Mouse (Mus musculus) embryonic facial prominence, embryonic 12.5 days (tissue): ENCODE results near the gene Oas1f. TPM values are rescaled to one million over a fixed set of nuclear protein-coding genes. Genes with fewer than 3 reads are reported as not detected.
"Not testable (repeated sequence)": the region's sequence is repeated elsewhere in the genome, so short reads cannot be mapped to it uniquely, and the experiment has no call there.

ENCODE experiments used
- ATAC-seq: fragments of 200-750 bp; cut with Nextera tagmentation; 2 replicates; pipeline ENCODE4 v1.8.0; 2017; ENCODE audit not compliant: insufficient number of reproducible peaks, insufficient read depth, low FRiP score, low TSS enrichment
- H3K27ac ChIP-seq: fragments of 300-500 bp; sonication (generic); 2 replicates; pipeline ENCODE4 v1.5.1; 2016; ENCODE audit warnings: mild to moderate bottlenecking
- H3K27me3 ChIP-seq: fragments of 300-500 bp; sonication (generic); 2 replicates; pipeline ENCODE4 v1.6.1; 2016; ENCODE audit warnings: mild to moderate bottlenecking, moderate library complexity
- H3K36me3 ChIP-seq: fragments of 300-500 bp; sonication (generic); 2 replicates; pipeline ENCODE4 v1.6.1; 2016; ENCODE audit warnings: mild to moderate bottlenecking
- H3K4me1 ChIP-seq: fragments of 300-500 bp; sonication (generic); 2 replicates; pipeline ENCODE4 v1.6.1; 2016
- H3K4me2 ChIP-seq: fragments of 300-500 bp; sonication (generic); replicated peaks from 2 replicates; pipeline ENCODE4 v1.6.1; 2016; ENCODE audit warnings: mild to moderate bottlenecking, moderate library complexity
- H3K4me3 ChIP-seq: fragments of 300-500 bp; sonication (generic); 2 replicates; pipeline ENCODE4 v1.5.1; 2016; ENCODE audit warnings: mild to moderate bottlenecking
- H3K9ac ChIP-seq: fragments of 300-500 bp; sonication (generic); 2 replicates; pipeline ENCODE4 v1.6.1; 2016; ENCODE audit warnings: mild to moderate bottlenecking, moderate library complexity
- H3K9me3 ChIP-seq: fragments of 300-500 bp; sonication (generic); 2 replicates; pipeline ENCODE4 v1.6.1; 2016; ENCODE audit warnings: mild to moderate bottlenecking, moderate library complexity
- WGBS: fragments of 180-500 bp; shearing (Covaris S2); methylation state at CpG from one replicate; pipeline ENCODE4 v1.1.7; 2016; 5-methylcytosine and 5-hydroxymethylcytosine counted together
- polyA plus RNA-seq: library from polyadenylated mRNA; unstranded; fragments of >200 nt; fragmentation: Nextera tagmentation; extraction: Ambion mirVana; gene quantifications from 2 replicates; pipeline ENCODE4 v1.2.1, GENCODE M21; 2016

Oas1f gene
- polyA plus RNA-seq, 1 experiment from 2014 or later, result not detected

GRCm38 (mm10) chr5:120876839-120877238 is 29.7 kb downstream of the Oas1f start:
- not testable (repeated sequence) for H3K4me1 ChIP-seq, H3K27ac ChIP-seq, H3K27me3 ChIP-seq, H3K4me3 ChIP-seq, H3K9me3 ChIP-seq, ATAC-seq, H3K4me2 ChIP-seq, H3K36me3 ChIP-seq, H3K9ac ChIP-seq
- 76% methylated on average over 2 of the region's 3 CpGs for WGBS

GRCm38 (mm10) chr5:120877407-120877806 is 30.2 kb downstream of the Oas1f start:
- not testable (repeated sequence) for ATAC-seq, H3K4me1 ChIP-seq
- whole genome bisulfite sequencing, result 70% methylated on average over 2 of the region's 2 CpGs

GRCm38 (mm10) chr5:120878803-120879202 is 31.6 kb downstream of the Oas1f start:
- ATAC-seq, H3K4me1 ChIP-seq, H3K9me3 ChIP-seq, H3K9ac ChIP-seq, H3K27ac ChIP-seq, H3K4me2 ChIP-seq, H3K36me3 ChIP-seq, H3K4me3 ChIP-seq, H3K27me3 ChIP-seq: not testable (repeated sequence)
- WGBS, result 57% methylated on average over 2 of the region's 2 CpGs

More at GRCm38 (mm10) chr5:120877407-120877806, 30.2 kb downstream of the Oas1f start:
- not testable (repeated sequence) for H3K9me3 ChIP-seq, H3K4me2 ChIP-seq, H3K9ac ChIP-seq, H3K27me3 ChIP-seq, H3K36me3 ChIP-seq, H3K27ac ChIP-seq, H3K4me3 ChIP-seq

GRCm38 (mm10) chr5:120881681-120882080 is 34.5 kb downstream of the Oas1f start:
- H3K4me3 ChIP-seq, H3K9ac ChIP-seq, H3K27ac ChIP-seq, H3K36me3 ChIP-seq, H3K4me1 ChIP-seq, ATAC-seq, H3K27me3 ChIP-seq, H3K9me3 ChIP-seq, H3K4me2 ChIP-seq: not testable (repeated sequence)
- 91% methylated on average over 6 of the region's 6 CpGs for WGBS

GRCm38 (mm10) chr5:120887413-120887812 is 40.2 kb downstream of the Oas1f start, which contains the start of gene Oas1g:
Gene Oas1g (minus strand): TSS chr5:120887613.
- not testable (repeated sequence) for H3K4me1 ChIP-seq, H3K9ac ChIP-seq, H3K36me3 ChIP-seq, H3K4me3 ChIP-seq, ATAC-seq, H3K4me2 ChIP-seq, H3K9me3 ChIP-seq, H3K27me3 ChIP-seq, H3K27ac ChIP-seq
- 28% methylated on average over 6 of the region's 9 CpGs for WGBS

GRCm38 (mm10) chr5:120887831-120888230 is 40.7 kb downstream of the Oas1f start:
- no peak for ATAC-seq
- no peak overlapping the region for H3K27ac ChIP-seq
- H3K4me2 ChIP-seq, result no peak overlapping the region
- 49% methylated on average over 6 of the region's 6 CpGs for WGBS
- H3K36me3 ChIP-seq, result no peaks in the 10 kb centered on the region
- no peaks in the 10 kb centered on the region for H3K4me1 ChIP-seq
- no peaks in the 10 kb centered on the region for H3K27me3 ChIP-seq
- H3K4me3 ChIP-seq, result no peak overlapping the region
- no peak overlapping the region for H3K9ac ChIP-seq
- H3K9me3 ChIP-seq, result no peaks in the 10 kb centered on the region

GRCm38 (mm10) chr5:120888294-120888815 is 41.2 kb downstream of the Oas1f start:
- not testable (repeated sequence) for H3K27me3 ChIP-seq, H3K36me3 ChIP-seq, ATAC-seq, H3K27ac ChIP-seq, H3K9ac ChIP-seq, H3K4me3 ChIP-seq, H3K4me2 ChIP-seq, H3K9me3 ChIP-seq, H3K4me1 ChIP-seq
- 48% methylated on average over 4 of the region's 4 CpGs for WGBS

GRCm38 (mm10) chr5:120890026-120890425 is 42.9 kb downstream of the Oas1f start:
- H3K4me3 ChIP-seq, result no peak overlapping the region
- H3K4me1 ChIP-seq, result no peaks in the 10 kb centered on the region
- H3K4me2 ChIP-seq, result no peak overlapping the region
- no peaks in the 10 kb centered on the region for H3K36me3 ChIP-seq
- no peaks in the 10 kb centered on the region for H3K27me3 ChIP-seq
- H3K9ac ChIP-seq, result no peak overlapping the region
- no peak overlapping the region for H3K27ac ChIP-seq
- ATAC-seq, result no peak
- WGBS, result 72% methylated on average over 2 of the region's 2 CpGs
- no peaks in the 10 kb centered on the region for H3K9me3 ChIP-seq

- Histone ChIP-seq H3K4me2 (no peak overlapping the region), H3K4me3 (no peak overlapping the region), H3K9ac (no peak overlapping the region), H3K27me3 (no peaks in the 10 kb centered on the region), H3K36me3 (no peaks in the 10 kb centered on the region), H3K4me1 (no peaks in the 10 kb centered on the region), H3K9me3 (no peaks in the 10 kb centered on the region), H3K27ac (no peak overlapping the region)
- ATAC-seq, result no peak
- WGBS, result 56% methylated on average over 3 of the region's 3 CpGs
Measured at GRCm38 (mm10) chr5:120890991-120891390, 43.8 kb downstream of the Oas1f start.

- not testable (repeated sequence) for H3K27me3 ChIP-seq, H3K36me3 ChIP-seq, H3K4me2 ChIP-seq, H3K9ac ChIP-seq, H3K27ac ChIP-seq, H3K9me3 ChIP-seq, H3K4me1 ChIP-seq, ATAC-seq, H3K4me3 ChIP-seq
- WGBS, result 63% methylated on average over 2 of the region's 2 CpGs
Measured at GRCm38 (mm10) chr5:120891566-120892242, 44.5 kb downstream of the Oas1f start.

GRCm38 (mm10) chr5:120892243-120892660 is 45.1 kb downstream of the Oas1f start:
- Histone ChIP-seq H3K9me3 (no peaks in the 10 kb centered on the region), H3K27ac (no peak overlapping the region), H3K9ac (no peak overlapping the region), H3K36me3 (no peaks in the 10 kb centered on the region), H3K27me3 (no peaks in the 10 kb centered on the region), H3K4me3 (no peak overlapping the region), H3K4me2 (no peak overlapping the region), H3K4me1 (no peaks in the 10 kb centered on the region)
- ATAC-seq, result no peak
- 27% methylated on average over 2 of the region's 2 CpGs for WGBS

- WGBS, result 93% methylated on average over 4 of the region's 4 CpGs
- not testable (repeated sequence) for H3K9ac ChIP-seq, H3K4me3 ChIP-seq, H3K27ac ChIP-seq, H3K9me3 ChIP-seq, H3K36me3 ChIP-seq, ATAC-seq, H3K27me3 ChIP-seq, H3K4me2 ChIP-seq, H3K4me1 ChIP-seq
Measured at GRCm38 (mm10) chr5:120893866-120894265, 46.7 kb downstream of the Oas1f start.
